Mouse (Mus musculus) MEL (cell line): ENCODE measurements around the gene Atf3. TPM values are rescaled to one million over a fixed set of nuclear protein-coding genes. Genes with fewer than 3 reads are reported as not detected.

ENCODE experiments used
- DNase-seq: peaks from one replicate; pipeline ENCODE4 v3.0.0; 2011; ENCODE audit warnings: low read depth, low spot score
- H3K27ac ChIP-seq: 2 replicates; pipeline ENCODE4 v1.5.1; 2012; ENCODE audit warnings: low read depth, mild to moderate bottlenecking, control low read depth, low read length, moderate library complexity; ENCODE audit not compliant: control insufficient read depth
- H3K27me3 ChIP-seq, 2 experiments: fragments of 150-350 bp in 1 of 2; sonication (generic) in 1 of 2; 2 replicates each; pipeline ENCODE4 v1.6.1; 2012; ENCODE audit warnings: low read length in 2 of 2, mild to moderate bottlenecking in 2 of 2, improper control_type of control experiment in 1 of 2, moderate library complexity in 1 of 2; ENCODE audit not compliant: insufficient read depth in 2 of 2, control insufficient read depth in 1 of 2
- H3K36me3 ChIP-seq, 2 experiments: 2 replicates each; pipeline ENCODE4 v1.6.1; 2012 to 2014; ENCODE audit warnings: low read length in 2 of 2, improper control_type of control experiment in 1 of 2, inconsistent platforms in 1 of 2, mild to moderate bottlenecking in 1 of 2; ENCODE audit not compliant: insufficient read depth in 2 of 2, control insufficient read depth in 1 of 2
- H3K4me1 ChIP-seq, 2 experiments: fragments of 150-350 bp in 1 of 2; sonication (generic) in 1 of 2; 2 replicates each; pipeline ENCODE4 v1.6.1; 2012; ENCODE audit warnings: low read length in 2 of 2, improper control_type of control experiment in 1 of 2, mild to moderate bottlenecking in 1 of 2; ENCODE audit not compliant: insufficient read depth in 2 of 2, control insufficient read depth in 1 of 2
- H3K4me3 ChIP-seq, 2 experiments: fragments of 150-350 bp in 1 of 2; sonication (generic) in 1 of 2; 2 replicates each; pipeline ENCODE4 v1.5.1; 2012; ENCODE audit warnings: low read depth in 2 of 2, low read length in 2 of 2, mild to moderate bottlenecking in 2 of 2, moderate library complexity in 2 of 2, control low read depth in 1 of 2, improper control_type of control experiment in 1 of 2; ENCODE audit not compliant: control insufficient read depth in 1 of 2, insufficient read depth in 1 of 2
- H3K79me2 ChIP-seq: 2 replicates; pipeline ENCODE4 v1.6.1; 2012; ENCODE audit warnings: mild to moderate bottlenecking, low read length, moderate library complexity; ENCODE audit not compliant: control insufficient read depth, poor library complexity, insufficient read depth
- H3K9ac ChIP-seq: 2 replicates; pipeline ENCODE4 v1.6.1; 2012; ENCODE audit warnings: low read depth, mild to moderate bottlenecking, control low read depth, low read length, moderate library complexity; ENCODE audit not compliant: control insufficient read depth, poor library complexity, severe bottlenecking
- H3K9me3 ChIP-seq: fragments of 150-350 bp; sonication (generic); replicated peaks from 2 replicates; pipeline ENCODE4 v1.6.1; 2012; ENCODE audit warnings: mild to moderate bottlenecking, low read length, improper control_type of control experiment, moderate library complexity; ENCODE audit not compliant: insufficient read depth
- CHD2 ChIP-seq: IDR thresholded peaks from 2 replicates; pipeline ENCODE4 v1.6.1; 2011; ENCODE audit warnings: low read length, improper control_type of control experiment
- CTCF ChIP-seq, 3 experiments: IDR thresholded peaks in 2 of 3; conservative IDR thresholded peaks in 1 of 3; 2 replicates each; pipeline ENCODE4 v1.5.1; 2011 to 2012; ENCODE audit warnings: low read length in 3 of 3, low read depth in 2 of 3, mild to moderate bottlenecking in 2 of 3, improper control_type of control experiment in 1 of 3, inconsistent platforms in 1 of 3, mixed read lengths in 1 of 3, moderate library complexity in 1 of 3; ENCODE audit not compliant: control insufficient read depth in 1 of 3, insufficient read depth in 1 of 3, poor library complexity in 1 of 3, severe bottlenecking in 1 of 3
- E2F4 ChIP-seq: IDR thresholded peaks from 2 replicates; pipeline ENCODE4 v1.6.1; 2011; ENCODE audit warnings: low read depth, low read length, improper control_type of control experiment, borderline replicate concordance
- ELF1 ChIP-seq: IDR thresholded peaks from 2 replicates; pipeline ENCODE4 v1.6.1; 2014; ENCODE audit warnings: low read depth, mild to moderate bottlenecking, inconsistent platforms, low read length, improper control_type of control experiment, moderate library complexity
- GABPA ChIP-seq: IDR thresholded peaks from 2 replicates; pipeline ENCODE4 v1.6.1; 2012; ENCODE audit warnings: low read depth, mild to moderate bottlenecking, inconsistent platforms, low read length, improper control_type of control experiment, moderate library complexity
- HCFC1 ChIP-seq: IDR thresholded peaks from 2 replicates; pipeline ENCODE4 v1.6.1; 2012; ENCODE audit warnings: low read depth, mild to moderate bottlenecking, inconsistent platforms, low read length, improper control_type of control experiment, moderate library complexity
- MAX ChIP-seq: IDR thresholded peaks from 2 replicates; pipeline ENCODE4 v1.6.1; 2011; ENCODE audit warnings: low read length, improper control_type of control experiment
- MEF2A ChIP-seq: IDR thresholded peaks from 2 replicates; pipeline ENCODE4 v1.6.1; 2014; ENCODE audit warnings: low read depth, mild to moderate bottlenecking, inconsistent platforms, low read length, improper control_type of control experiment; ENCODE audit not compliant: poor library complexity, insufficient replicate concordance, severe bottlenecking; ENCODE audit errors: extremely low read depth
- MXI1 ChIP-seq: IDR thresholded peaks from 2 replicates; pipeline ENCODE4 v1.6.1; 2011; ENCODE audit warnings: mild to moderate bottlenecking, low read depth, low read length, improper control_type of control experiment
- MYB ChIP-seq: IDR thresholded peaks from 2 replicates; pipeline ENCODE4 v1.6.1; 2011; ENCODE audit warnings: mild to moderate bottlenecking, low read depth, low read length, improper control_type of control experiment
- MYC ChIP-seq: IDR thresholded peaks from 2 replicates; pipeline ENCODE4 v1.6.1; 2011; ENCODE audit warnings: low read depth, mild to moderate bottlenecking, low read length, improper control_type of control experiment, moderate library complexity
- POLR2A ChIP-seq, 2 experiments: IDR thresholded peaks; 2 replicates each; pipeline ENCODE4 v1.6.1; 2011 to 2012; ENCODE audit warnings: low read length in 2 of 2, mild to moderate bottlenecking in 2 of 2, control low read depth in 1 of 2, improper control_type of control experiment in 1 of 2, low read depth in 1 of 2, moderate library complexity in 1 of 2; ENCODE audit not compliant: control insufficient read depth in 1 of 2, insufficient read depth in 1 of 2, poor library complexity in 1 of 2
- RAD21 ChIP-seq: IDR thresholded peaks from 2 replicates; pipeline ENCODE4 v1.6.1; 2011; ENCODE audit warnings: mild to moderate bottlenecking, low read depth, low read length, improper control_type of control experiment
- SMC3 ChIP-seq: IDR thresholded peaks from 2 replicates; pipeline ENCODE4 v1.6.1; 2011; ENCODE audit warnings: low read depth, low read length, improper control_type of control experiment
- TBP ChIP-seq: IDR thresholded peaks from 2 replicates; pipeline ENCODE4 v1.8.0; 2011; ENCODE audit warnings: low read depth, low read length, improper control_type of control experiment
- ZC3H11A ChIP-seq: IDR thresholded peaks from 2 replicates; pipeline ENCODE4 v1.6.1; 2012; ENCODE audit warnings: low read depth, mild to moderate bottlenecking, inconsistent platforms, low read length, improper control_type of control experiment
- ZKSCAN1 ChIP-seq: IDR thresholded peaks from 2 replicates; pipeline ENCODE4 v1.6.1; 2012; ENCODE audit warnings: low read depth, mild to moderate bottlenecking, inconsistent platforms, low read length, improper control_type of control experiment, moderate library complexity
- ZNF384 ChIP-seq: IDR thresholded peaks from 2 replicates; pipeline ENCODE4 v1.6.1; 2012; ENCODE audit warnings: low read depth, mild to moderate bottlenecking, inconsistent platforms, low read length, improper control_type of control experiment
- polyA plus RNA-seq, 2 experiments: library from polyadenylated mRNA; stranded (reverse) in 1 of 2; unstranded in 1 of 2; fragments of >175 nt in 1 of 2; fragments of >200 nt in 1 of 2; gene quantifications; 2 replicates each; pipeline versions ENCODE4 v1.2.1 to v1.2.4; 2012; ENCODE audit warnings: low replicate concordance in 2 of 2, low read depth in 1 of 2; ENCODE audit not compliant: insufficient read length in 2 of 2, insufficient read depth in 1 of 2, missing spikeins in 1 of 2
- total RNA-seq: library from RNA; depleted of rRNA; stranded (reverse); fragments of 300-350 nt; gene quantifications from 2 replicates; pipeline ENCODE4 v1.2.3, GENCODE M21; 2012

Atf3 gene
- total and polyA plus RNA-seq, 3 experiments, result 0.46 to 1.4 TPM; not detected in 1

- no peaks in the 10 kb centered on the region for H3K27me3 ChIP-seq
- H3K36me3 ChIP-seq, result peaks cover 0 to 11% of the 10 kb centered on the region in 2 experiments; a peak in 2 of 4 replicates
- DNase-seq, result peak; percentile 86
- H3K79me2 ChIP-seq, result no peaks in the 10 kb centered on the region
- peak overlapping the region; percentile 51 to 91 for H3K4me3 ChIP-seq
- TF ChIP-seq ZC3H11A, result peak; percentile 29; the same call in 1 of the 2 replicates
- TF ChIP-seq E2F4, result no peak
- TF ChIP-seq POLR2A (IDR thresholded peaks at IDR 0.05; ENCODE audit: control insufficient read depth in 1 of 2, insufficient read depth in 1 of 2, low read depth in 1 of 2, low read length in 2 of 2, poor library complexity in 1 of 2), result no peak
- TF ChIP-seq RAD21, result peak; percentile 45
- 0 out of 2 replicates have a peak, but pooled peaks have one; percentile 42 for TF ChIP-seq MXI1
- peak; percentile 62 for TF ChIP-seq SMC3
- 0 out of 2 replicates have a peak, but pooled peaks have one; percentile 40 for TF ChIP-seq TBP
- no peak for TF ChIP-seq HCFC1
- peak; percentile 55 to 61 (median 56) for TF ChIP-seq CTCF (IDR thresholded peaks at IDR 0.05 in 2 of 3, conservative IDR thresholded peaks at IDR 0.05 in 1 of 3; ENCODE audit: control insufficient read depth in 1 of 3, insufficient read depth in 1 of 3, low read depth in 2 of 3, low read length in 3 of 3, poor library complexity in 1 of 3, severe bottlenecking in 1 of 3)
- TF ChIP-seq GABPA, result no peak
- peaks cover 4 to 23% of the 10 kb centered on the region in 2 experiments for H3K4me1 ChIP-seq
- H3K27ac ChIP-seq, result no peak overlapping the region
- H3K9ac ChIP-seq, result peak overlapping the region; percentile 70
- no peaks in the 10 kb centered on the region for H3K9me3 ChIP-seq
These were observed 91.8 kb downstream of the Atf3 start for GRCm38 (mm10) chr1:191125811-191126638.

GRCm38 (mm10) chr1:191124288-191124687 lies 93.6 kb downstream of the Atf3 start:
- no peak overlapping the region for H3K4me3 ChIP-seq
- no peak for DNase-seq
- no peak overlapping the region for H3K9ac ChIP-seq
- peaks cover 4 to 26% of the 10 kb centered on the region in 2 experiments for H3K4me1 ChIP-seq
- TF ChIP-seq HCFC1 (no peak), MYC (no peak), MAX (no peak), ZNF384 (no peak), ELF1 (no peak), MYB (no peak), CHD2 (no peak), ZKSCAN1 (no peak), MEF2A (no peak)
- H3K36me3 ChIP-seq, result peaks cover 0 to 11% of the 10 kb centered on the region in 2 experiments; a peak in 2 of 4 replicates
- H3K27ac ChIP-seq, result no peak overlapping the region
- no peaks in the 10 kb centered on the region for H3K9me3 ChIP-seq
- H3K79me2 ChIP-seq, result no peaks in the 10 kb centered on the region
- H3K27me3 ChIP-seq, result no peaks in the 10 kb centered on the region
